Mouse (Mus musculus): ENCODE results near the gene Rnf150. TPM values are rescaled to one million over a fixed set of nuclear protein-coding genes. Genes with fewer than 3 reads are reported as not detected.

The Rnf150 gene
- total RNA-seq, 2 experiments from 2014 or later = 15.5 to 17.9 TPM

DNA sequence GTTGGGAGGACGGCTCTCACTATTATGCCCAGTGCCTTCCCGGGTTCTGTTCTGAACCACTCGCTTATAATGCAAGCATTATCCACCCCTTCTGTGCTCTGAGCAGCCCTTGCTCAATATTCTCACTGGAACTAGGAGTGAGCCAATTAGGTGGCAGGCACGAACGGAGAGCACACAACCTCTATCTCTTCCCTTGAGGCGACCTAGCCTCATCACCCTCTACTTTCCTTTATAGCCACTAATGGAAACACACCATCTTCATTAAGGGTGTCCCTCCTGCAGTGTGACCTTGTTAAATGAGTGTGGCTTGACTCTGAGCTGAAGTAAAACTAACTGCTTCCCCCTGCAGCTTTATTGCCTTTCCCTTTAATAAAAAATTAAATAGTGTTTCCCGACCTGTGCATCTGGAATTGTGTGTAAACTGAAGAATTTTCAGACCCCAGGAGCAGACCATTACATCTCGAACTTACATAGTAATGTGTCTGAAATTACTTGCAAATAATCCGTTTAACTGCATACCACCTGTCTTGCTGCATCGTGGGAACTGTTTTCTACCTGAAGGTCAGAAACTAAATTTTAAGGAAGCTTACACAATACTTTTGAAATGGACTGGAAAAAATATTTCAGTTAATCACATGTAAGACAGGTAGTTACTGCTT is 26.0 kb downstream of the Rnf150 start:
- no peak for DNase-seq

GRCm38 (mm10) chr8:82895091-82895490 is 31.9 kb downstream of the Rnf150 start:
- DNase-seq = no peak

DNA sequence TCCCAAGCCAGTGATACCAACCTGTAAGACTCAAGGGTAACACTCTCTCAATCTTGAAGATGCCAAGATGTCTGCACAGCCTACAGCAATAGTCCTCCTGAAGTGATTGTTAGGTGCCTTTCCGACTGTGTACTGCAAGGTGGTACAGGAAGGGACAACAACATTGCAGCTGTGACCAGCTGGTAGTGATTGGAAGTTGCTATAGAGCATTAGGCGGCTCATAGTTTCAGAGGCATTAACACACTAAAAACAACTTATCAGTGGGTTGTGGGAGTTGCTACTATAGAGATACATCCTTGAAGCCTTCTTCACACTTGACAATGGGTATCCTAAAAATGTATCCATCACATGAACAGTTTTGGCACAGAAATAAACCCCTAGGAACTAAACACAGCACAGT is 33.6 kb downstream of the Rnf150 start:
- DNase-seq = no peak

DNA sequence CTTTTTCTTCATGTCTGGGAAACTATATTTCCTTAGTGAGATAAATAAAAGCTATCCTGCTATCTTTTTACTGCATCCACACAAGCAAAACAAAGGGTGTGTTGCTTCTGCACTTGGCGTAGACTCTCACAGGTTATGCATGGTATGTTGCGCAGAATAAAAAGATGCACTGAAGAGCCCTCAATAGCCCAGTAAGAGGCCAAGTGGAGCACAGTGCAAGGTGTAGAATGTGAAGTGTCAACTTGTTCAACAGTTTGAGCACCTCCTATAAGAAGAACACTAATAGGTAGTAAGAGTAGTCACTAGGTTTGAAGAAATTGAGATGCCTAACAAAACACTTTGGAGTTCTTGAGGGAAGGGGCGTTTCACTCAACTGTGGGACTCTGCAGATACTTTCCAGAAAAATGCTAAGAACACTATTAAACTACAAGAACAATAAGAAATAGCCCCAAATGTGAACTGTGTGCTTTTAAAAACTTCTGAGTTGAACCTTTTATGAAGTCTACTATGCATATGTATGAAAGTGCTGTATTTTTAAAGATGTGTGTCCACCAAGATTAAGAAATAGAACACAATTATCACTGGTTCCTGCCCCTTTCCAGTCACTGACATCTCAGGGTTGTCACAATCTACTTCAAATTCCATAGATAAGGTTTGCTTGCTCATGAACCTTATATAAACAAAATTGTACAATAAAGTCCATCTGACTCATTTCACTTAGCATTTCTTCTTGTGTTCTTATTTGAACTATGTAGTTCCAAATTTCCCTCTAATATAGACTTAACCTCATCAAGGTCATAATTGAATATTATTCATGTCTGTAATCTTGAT is 34.7 kb downstream of the Rnf150 start:
- no peak for DNase-seq

DNA sequence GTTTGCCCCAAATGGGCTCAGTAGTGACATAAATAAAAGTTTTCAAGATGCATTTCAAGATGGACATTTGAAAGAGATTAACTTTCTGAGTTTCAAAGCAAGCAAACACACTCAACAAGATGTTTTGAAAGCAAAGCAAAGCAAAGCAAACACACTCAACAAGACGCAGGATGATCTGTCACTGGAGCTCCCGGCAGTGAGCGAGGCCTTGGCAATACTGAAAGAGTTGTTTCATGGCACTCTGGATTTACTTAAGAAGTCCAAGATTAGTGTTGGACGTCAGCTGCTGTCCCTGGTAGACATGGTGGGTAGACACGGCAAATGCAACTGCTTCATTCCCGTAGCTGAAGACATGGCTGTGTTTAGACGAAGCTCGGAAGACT is 35.3 kb downstream of the Rnf150 start:
- no peak for DNase-seq

GRCm38 (mm10) chr8:82900958-82901357 is 37.8 kb downstream of the Rnf150 start:
- DNase-seq = no peak

- no peak for DNase-seq
Observed at GRCm38 (mm10) chr8:82901549-82902138, 38.5 kb downstream of the Rnf150 start.

DNA sequence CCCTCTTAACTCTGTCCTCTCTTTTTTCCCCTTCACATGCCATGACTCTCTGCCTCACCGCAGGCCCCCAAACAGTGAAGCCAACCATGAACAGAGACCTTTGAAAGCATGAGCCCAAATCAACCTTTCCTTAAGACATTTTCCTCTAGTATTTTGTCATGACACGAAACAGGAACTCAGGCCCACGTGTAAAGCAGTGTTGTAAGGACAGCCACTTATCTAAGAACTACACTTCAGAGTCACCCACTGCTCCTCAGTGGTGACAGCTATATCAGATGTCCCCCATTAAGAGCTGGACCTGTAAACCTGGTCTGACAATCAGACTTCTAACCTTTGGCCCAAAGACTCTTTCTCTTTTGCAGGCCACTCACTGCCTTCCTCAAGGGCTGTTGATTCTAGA is 40.3 kb downstream of the Rnf150 start:
- DNase-seq = no peak

DNA sequence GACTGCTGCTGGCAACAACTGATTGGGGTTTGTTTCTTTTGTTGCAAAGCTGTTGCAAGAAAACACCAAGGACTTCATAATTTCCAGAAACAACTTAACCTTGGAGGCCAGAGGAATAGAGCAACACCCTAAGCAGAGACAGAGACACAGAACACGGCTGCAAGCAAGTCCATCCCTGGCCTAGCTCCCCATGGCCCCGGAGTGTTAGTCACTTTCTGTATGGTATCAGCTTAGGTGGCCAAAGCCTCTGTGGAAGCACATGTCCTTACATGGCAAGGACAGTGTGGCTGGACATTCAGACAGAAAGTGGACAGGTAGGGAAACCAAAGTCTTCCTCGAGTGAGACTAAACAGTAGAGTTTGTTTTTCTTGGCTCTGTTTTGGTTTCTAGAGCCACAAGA is 44.1 kb downstream of the Rnf150 start:
- no peak for DNase-seq

- DNase-seq = no peak
Observed at GRCm38 (mm10) chr8:82911436-82911835, 48.3 kb downstream of the Rnf150 start.

DNA sequence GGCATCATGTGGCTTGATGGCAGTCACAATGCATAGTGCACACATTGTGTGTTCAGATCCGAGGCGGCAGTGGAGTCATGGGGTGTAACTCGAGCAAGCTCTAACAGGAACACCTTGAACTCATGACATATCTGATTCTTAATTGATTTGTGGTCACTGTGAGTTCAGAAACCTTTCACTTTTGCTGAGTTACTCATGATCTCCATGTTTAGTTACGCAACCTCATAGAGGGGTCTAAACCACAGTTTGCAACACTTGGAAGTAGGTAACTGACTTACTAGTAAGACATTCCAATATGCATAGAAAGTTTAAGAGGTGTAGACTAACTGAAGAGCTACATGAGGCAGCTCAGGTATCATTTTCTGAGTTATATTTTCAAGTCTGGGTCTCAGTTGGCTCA is 49.1 kb downstream of the Rnf150 start:
- DNase-seq = no peak

DNA sequence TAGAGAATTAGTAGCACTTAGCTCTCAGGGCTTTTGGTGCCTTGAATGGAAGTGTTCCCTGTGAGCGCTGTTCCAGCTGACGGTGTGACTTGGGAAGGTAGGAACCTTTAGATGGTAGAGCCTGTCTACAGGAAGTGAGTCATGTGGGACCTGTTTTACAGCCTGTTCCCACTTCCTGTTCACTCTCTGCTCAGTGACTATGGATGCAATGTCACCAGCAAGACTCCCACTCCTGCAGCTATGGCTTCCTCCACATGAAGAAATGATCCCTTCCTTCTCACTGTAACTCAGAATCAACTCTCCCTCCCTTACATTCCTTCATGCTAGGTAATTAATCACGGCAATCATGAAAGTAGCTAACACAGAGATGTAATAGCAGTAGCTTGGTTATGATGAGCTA is 51.4 kb downstream of the Rnf150 start:
- DNase-seq = no peak

DNA sequence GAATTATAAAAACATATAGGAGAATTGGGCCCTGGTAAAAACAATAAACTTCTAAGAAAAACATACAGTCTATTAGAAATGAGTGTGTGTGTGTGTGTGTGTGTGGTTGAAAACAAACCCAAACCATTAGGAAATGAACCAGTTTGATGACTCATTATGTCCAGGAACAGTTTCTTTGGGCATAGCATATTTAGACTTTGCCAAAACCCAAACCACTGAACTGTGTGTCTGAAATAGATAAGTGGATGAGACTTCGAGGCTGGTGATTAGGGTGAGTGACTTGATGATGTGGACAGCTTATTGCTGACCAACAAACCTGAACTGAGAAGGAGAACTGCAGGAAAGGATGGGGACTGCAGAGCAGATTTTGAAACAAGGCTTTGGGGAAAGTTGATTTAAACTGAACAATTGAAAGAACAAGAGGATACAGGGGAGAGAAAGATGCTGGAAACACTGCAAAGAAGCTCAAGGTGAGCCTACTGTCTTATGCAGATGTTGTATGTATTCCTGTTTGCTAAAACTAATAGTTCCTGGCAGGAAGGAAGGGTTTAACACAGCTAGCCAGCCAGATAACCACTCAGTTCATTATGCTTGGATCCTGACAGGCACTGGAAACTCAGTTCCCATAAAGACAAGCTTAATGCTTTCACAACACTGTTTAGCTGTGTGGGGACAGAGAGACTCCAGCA is 53.8 kb downstream of the Rnf150 start:
- DNase-seq = no peak

DNA sequence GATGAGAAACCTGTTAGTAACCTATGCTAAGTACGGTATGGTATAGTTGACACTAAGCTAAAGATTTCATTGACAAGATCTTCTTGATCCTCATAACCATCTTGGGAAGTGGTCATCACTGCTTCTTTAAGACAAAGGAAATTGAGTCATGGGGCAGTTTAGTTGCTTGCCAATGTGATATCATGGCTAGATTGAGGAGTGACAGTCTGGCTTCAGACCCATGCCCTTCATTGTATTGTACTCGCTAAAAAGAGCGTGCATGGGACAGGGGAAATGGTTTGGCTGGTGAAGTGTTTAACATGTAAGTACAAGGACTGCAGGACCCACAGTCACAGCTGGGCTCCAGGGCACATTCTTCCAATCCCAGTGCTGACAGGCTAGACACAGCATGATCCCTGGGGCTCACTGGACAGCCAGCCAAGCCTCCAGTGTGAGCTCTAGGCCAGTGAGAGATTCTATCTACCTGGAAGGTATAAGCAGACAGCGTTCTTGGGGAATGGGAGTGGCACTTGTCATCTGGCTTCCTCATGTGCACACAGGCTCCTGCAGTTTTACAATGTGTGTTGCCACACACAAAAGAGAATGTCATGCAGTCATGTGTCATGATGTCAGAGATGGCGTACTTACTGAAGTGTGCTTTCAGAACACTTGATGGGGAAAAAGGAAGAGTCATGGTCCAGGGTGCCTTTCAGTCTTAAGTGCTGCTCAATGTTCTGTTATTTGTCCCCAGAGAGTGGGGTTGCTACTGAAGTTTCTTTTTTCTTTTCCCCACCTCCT is 54.6 kb downstream of the Rnf150 start:
- no peak for DNase-seq

- DNase-seq = no peak
Observed at GRCm38 (mm10) chr8:82919676-82920075, 56.5 kb downstream of the Rnf150 start.

DNA sequence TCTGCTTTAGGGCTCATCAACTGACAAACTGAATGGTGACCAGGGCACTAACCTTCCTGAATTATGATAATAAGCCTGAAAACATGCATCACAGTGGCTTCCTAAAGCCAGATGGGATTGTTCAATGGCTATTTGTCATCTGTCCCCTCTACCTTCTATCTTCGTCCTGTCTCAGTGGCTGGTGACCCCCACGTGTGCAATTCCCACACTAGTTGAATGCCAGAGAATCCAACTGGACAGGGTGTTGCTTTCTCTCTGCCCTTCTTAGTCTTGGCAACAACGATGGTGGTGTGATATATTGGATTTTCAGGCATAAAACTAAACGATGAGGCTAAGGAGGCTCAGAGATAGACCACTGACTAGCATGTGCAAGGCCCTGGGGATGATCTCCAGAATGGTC is 57.0 kb downstream of the Rnf150 start:
- no peak for DNase-seq

DNA sequence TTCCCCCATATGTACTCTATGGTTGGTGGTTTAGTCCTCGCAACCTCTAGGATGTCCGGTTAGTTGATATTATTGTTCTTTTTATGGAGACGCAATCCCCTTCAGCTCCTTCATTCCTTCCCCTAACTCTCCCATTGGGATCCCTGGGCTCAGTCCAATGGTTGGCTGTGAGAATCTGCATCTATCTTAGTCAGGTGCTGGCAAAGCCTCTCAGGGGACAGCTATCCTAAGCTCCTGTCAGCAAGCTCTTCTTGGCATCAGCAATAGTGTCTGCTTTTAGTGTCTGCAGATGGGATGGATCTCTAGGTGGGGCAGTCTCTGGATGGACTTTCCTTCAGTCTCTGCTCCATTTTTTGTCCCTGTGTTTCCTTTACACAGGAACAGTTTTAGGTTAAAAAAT is 62.1 kb downstream of the Rnf150 start:
- no peak for DNase-seq

- no peak for DNase-seq
Observed at GRCm38 (mm10) chr8:82926518-82926917, 63.4 kb downstream of the Rnf150 start.

GRCm38 (mm10) chr8:82931554-82931953 is 68.4 kb downstream of the Rnf150 start:
- no peak for DNase-seq

DNA sequence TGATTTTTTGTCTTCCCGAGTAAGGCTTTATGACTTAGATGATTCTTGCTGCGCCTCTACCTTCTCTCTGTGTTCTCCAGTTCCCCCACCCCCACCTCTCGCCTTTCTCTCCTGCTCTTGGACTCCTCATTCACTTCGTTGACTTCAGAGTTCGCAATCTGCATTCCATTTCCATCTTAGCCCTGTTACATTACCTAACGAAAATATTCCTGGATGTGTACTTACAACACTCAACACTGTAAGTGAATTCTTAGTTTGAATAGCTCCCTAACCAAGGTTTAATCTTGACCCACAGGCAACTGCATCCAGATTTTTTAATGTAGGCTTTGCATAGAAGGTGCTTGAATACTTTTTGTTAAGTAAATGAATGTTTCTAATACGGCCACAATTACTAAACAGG is 73.0 kb downstream of the Rnf150 start:
- DNase-seq = no peak

DNA sequence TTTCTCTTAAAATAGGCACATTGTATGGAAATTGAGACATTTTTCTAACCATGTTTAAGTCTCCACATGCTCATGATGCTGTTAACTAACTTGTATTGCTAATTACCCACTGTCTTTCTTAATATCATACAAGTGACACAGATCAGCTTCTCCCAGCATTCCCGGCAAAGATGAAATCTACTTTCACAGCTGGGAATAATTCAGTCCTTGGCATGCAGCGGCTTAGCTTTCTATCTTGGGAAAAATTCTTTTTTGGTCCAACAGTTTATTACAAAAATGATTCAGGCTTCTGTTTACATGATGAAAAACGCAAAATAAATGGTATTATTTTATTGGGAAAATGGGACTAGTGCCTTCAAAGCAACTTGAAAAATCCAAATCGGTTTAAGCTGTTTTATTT is 73.7 kb downstream of the Rnf150 start:
- DNase-seq = no peak

GRCm38 (mm10) chr8:82939912-82940311 is 76.8 kb downstream of the Rnf150 start:
- peak; percentile 16 for DNase-seq
